Mouse (Mus musculus): ENCODE measurements around the gene Tubb1. TPM values are rescaled to one million over a fixed set of nuclear protein-coding genes. Genes with fewer than 3 reads are reported as not detected.

Gene Tubb1
- 3.3 and 3.4 TPM in 2 replicates for polyA plus RNA-seq (2016; fragmentation: Nextera tagmentation; extraction: Ambion mirVana)

- 87% methylated on average over 4 of the region's 4 CpGs for WGBS
- 0 out of 2 replicates have a peak, but pooled peaks have one; percentile 9 for ATAC-seq (ENCODE audit: low FRiP score)
- H3K27me3 ChIP-seq, result no peaks in the 10 kb centered on the region
Measured at GRCm38 (mm10) chr2:174450353-174450752, at the start of gene Tubb1. Gene Tubb1 (plus strand): TSS chr2:174450695.

GRCm38 (mm10) chr2:174410222-174410621 is 40.3 kb upstream of the Tubb1 start:
- H3K36me3 ChIP-seq, result no peaks in the 10 kb centered on the region
- no peak overlapping the region for H3K4me2 ChIP-seq (replicated peaks)
- no peaks in the 10 kb centered on the region for H3K4me1 ChIP-seq
- H3K27ac ChIP-seq, result no peak overlapping the region
- H3K27me3 ChIP-seq, result peaks cover 3% of the 10 kb centered on the region; the same call in 1 of the 2 replicates
- ATAC-seq (ENCODE audit: low FRiP score), result no peak
- H3K4me3 ChIP-seq, result no peak overlapping the region
- 59% methylated on average over 2 of the region's 2 CpGs for WGBS
- H3K9ac ChIP-seq, result no peak overlapping the region
- no peaks in the 10 kb centered on the region for H3K9me3 ChIP-seq (replicated peaks)

More at GRCm38 (mm10) chr2:174450353-174450752, at the start of gene Tubb1:
- peaks cover 8% of the 10 kb centered on the region; the same call in 1 of the 2 replicates for H3K4me1 ChIP-seq
- H3K4me3 ChIP-seq, result no peak within 1 kb of the TSS
- H3K9me3 ChIP-seq (replicated peaks), result no peaks in the 10 kb centered on the region
- no peak within 1 kb of the TSS for H3K4me2 ChIP-seq (replicated peaks)
- no peak within 1 kb of the TSS for H3K9ac ChIP-seq
- H3K36me3 ChIP-seq, result no peaks in the 10 kb centered on the region
- no peak within 1 kb of the TSS for H3K27ac ChIP-seq

- 73% methylated on average over 7 of the region's 7 CpGs for WGBS
- Histone ChIP-seq H3K36me3 (no peaks in the 10 kb centered on the region), H3K9ac (no peak overlapping the region)
Measured at GRCm38 (mm10) chr2:174413127-174413526, 37.4 kb upstream of the Tubb1 start.

GRCm38 (mm10) chr2:174415001-174415730 is 35.3 kb upstream of the Tubb1 start:
- H3K9ac ChIP-seq, result no peak overlapping the region
- peaks cover 7% of the 10 kb centered on the region for H3K36me3 ChIP-seq
- peak overlapping the region; percentile 93 for H3K4me3 ChIP-seq
- H3K9me3 ChIP-seq (replicated peaks), result no peaks in the 10 kb centered on the region
- H3K27ac ChIP-seq, result no peak overlapping the region
- WGBS, result 44% methylated on average over 18 of the region's 18 CpGs
- peak overlapping the region; percentile 83 for H3K4me2 ChIP-seq (replicated peaks)
- H3K27me3 ChIP-seq, result 0 out of 2 replicates have a peak, but pooled peaks cover 3% of the 10 kb centered on the region
- peaks cover 11% of the 10 kb centered on the region for H3K4me1 ChIP-seq
- ATAC-seq (ENCODE audit: low FRiP score), result no peak

More at GRCm38 (mm10) chr2:174413127-174413526, 37.4 kb upstream of the Tubb1 start:
- Histone ChIP-seq H3K4me1 (peaks cover 11% of the 10 kb centered on the region), H3K4me3 (no peak overlapping the region), H3K27me3 (peaks cover 3% of the 10 kb centered on the region; the same call in 1 of the 2 replicates), H3K4me2 (replicated peaks) (no peak overlapping the region), H3K27ac (no peak overlapping the region), H3K9me3 (replicated peaks) (no peaks in the 10 kb centered on the region)
- ATAC-seq (ENCODE audit: low FRiP score), result no peak

GRCm38 (mm10) chr2:174415731-174416310 is 34.7 kb upstream of the Tubb1 start, which contains the start of gene Nelfcd:
Gene Nelfcd (plus strand): TSS chr2:174415804.
- WGBS, result under 1% methylated on average over 40 of the region's 40 CpGs
- H3K9me3 ChIP-seq (replicated peaks), result no peaks in the 10 kb centered on the region
- peak within 1 kb of the TSS; percentile 92 for H3K9ac ChIP-seq
- H3K36me3 ChIP-seq, result peaks cover 14% of the 10 kb centered on the region
- peak within 1 kb of the TSS; percentile 83 for H3K4me2 ChIP-seq (replicated peaks)
- 0 out of 2 replicates have a peak, but pooled peaks cover 3% of the 10 kb centered on the region for H3K27me3 ChIP-seq
- peak; percentile 93 for ATAC-seq (ENCODE audit: low FRiP score)
- H3K4me1 ChIP-seq, result peaks cover 11% of the 10 kb centered on the region
- H3K4me3 ChIP-seq, result peak within 1 kb of the TSS; percentile 93
- H3K27ac ChIP-seq, result no peak within 1 kb of the TSS

- H3K4me2 ChIP-seq (replicated peaks), result no peak overlapping the region
- H3K36me3 ChIP-seq, result peaks cover 66% of the 10 kb centered on the region
- H3K4me1 ChIP-seq, result peaks cover 10% of the 10 kb centered on the region
- H3K9ac ChIP-seq, result no peak overlapping the region
- H3K9me3 ChIP-seq (replicated peaks), result no peaks in the 10 kb centered on the region
- H3K27ac ChIP-seq, result no peak overlapping the region
- 93% methylated on average over 6 of the region's 6 CpGs for WGBS
- H3K4me3 ChIP-seq, result no peak overlapping the region
- ATAC-seq (ENCODE audit: low FRiP score), result no peak
- H3K27me3 ChIP-seq, result no peaks in the 10 kb centered on the region
Measured at GRCm38 (mm10) chr2:174421107-174421506, 29.4 kb upstream of the Tubb1 start.

GRCm38 (mm10) chr2:174424301-174425085 is 26.0 kb upstream of the Tubb1 start:
- H3K27ac ChIP-seq, result no peak overlapping the region
- H3K4me1 ChIP-seq, result peaks cover 5% of the 10 kb centered on the region; the same call in 1 of the 2 replicates
- peaks cover 99% of the 10 kb centered on the region for H3K36me3 ChIP-seq
- H3K4me2 ChIP-seq (replicated peaks), result no peak overlapping the region
- H3K9ac ChIP-seq, result no peak overlapping the region
- WGBS, result 91% methylated on average over 11 of the region's 11 CpGs
- no peaks in the 10 kb centered on the region for H3K27me3 ChIP-seq
- ATAC-seq (ENCODE audit: low FRiP score), result no peak
- H3K9me3 ChIP-seq (replicated peaks), result no peaks in the 10 kb centered on the region
- no peak overlapping the region for H3K4me3 ChIP-seq

GRCm38 (mm10) chr2:174426856-174427255 is 23.6 kb upstream of the Tubb1 start:
- H3K27me3 ChIP-seq, result no peaks in the 10 kb centered on the region
- H3K36me3 ChIP-seq, result peaks cover 77% of the 10 kb centered on the region
- no peaks in the 10 kb centered on the region for H3K9me3 ChIP-seq (replicated peaks)
- H3K4me1 ChIP-seq, result peaks cover 6% of the 10 kb centered on the region; the same call in 1 of the 2 replicates
- no peak overlapping the region for H3K4me2 ChIP-seq (replicated peaks)
- no peak overlapping the region for H3K4me3 ChIP-seq
- ATAC-seq (ENCODE audit: low FRiP score), result no peak
- 93% methylated on average over 12 of the region's 12 CpGs for WGBS
- H3K9ac ChIP-seq, result no peak overlapping the region
- no peak overlapping the region for H3K27ac ChIP-seq

GRCm38 (mm10) chr2:174428076-174428835 is 22.2 kb upstream of the Tubb1 start:
- Histone ChIP-seq H3K36me3 (peaks cover 71% of the 10 kb centered on the region), H3K4me1 (peaks cover 6% of the 10 kb centered on the region; the same call in 1 of the 2 replicates), H3K27me3 (no peaks in the 10 kb centered on the region), H3K27ac (no peak overlapping the region), H3K9me3 (replicated peaks) (no peaks in the 10 kb centered on the region), H3K4me2 (replicated peaks) (no peak overlapping the region), H3K9ac (no peak overlapping the region), H3K4me3 (no peak overlapping the region)
- WGBS, result 83% methylated on average over 18 of the region's 18 CpGs
- ATAC-seq (ENCODE audit: low FRiP score), result no peak

- Histone ChIP-seq H3K9ac (no peak overlapping the region), H3K4me1 (peaks cover 6% of the 10 kb centered on the region; the same call in 1 of the 2 replicates), H3K27ac (no peak overlapping the region), H3K4me2 (replicated peaks) (no peak overlapping the region), H3K4me3 (no peak overlapping the region), H3K27me3 (no peaks in the 10 kb centered on the region), H3K36me3 (peaks cover 69% of the 10 kb centered on the region), H3K9me3 (replicated peaks) (no peaks in the 10 kb centered on the region)
- peak; percentile 67 for ATAC-seq (ENCODE audit: low FRiP score)
- 79% methylated on average over 10 of the region's 10 CpGs for WGBS
Measured at GRCm38 (mm10) chr2:174428996-174429591, 21.4 kb upstream of the Tubb1 start.

- Histone ChIP-seq H3K9me3 (replicated peaks) (no peaks in the 10 kb centered on the region), H3K4me2 (replicated peaks) (no peak overlapping the region), H3K4me1 (peaks cover 21% of the 10 kb centered on the region), H3K9ac (no peak overlapping the region), H3K27ac (no peak overlapping the region), H3K36me3 (peaks cover 20% of the 10 kb centered on the region; the same call in 1 of the 2 replicates), H3K27me3 (0 out of 2 replicates have a peak, but pooled peaks cover 3% of the 10 kb centered on the region), H3K4me3 (no peak overlapping the region)
- 98% methylated on average over 9 of the region's 9 CpGs for WGBS
- ATAC-seq (ENCODE audit: low FRiP score), result no peak
Measured at GRCm38 (mm10) chr2:174434943-174435342, 15.6 kb upstream of the Tubb1 start.
